Mouse (Mus musculus): ENCODE data around the gene Hectd3.

Gene Hectd3

GRCm38 (mm10) chr4:117040791-117041190 is 45.7 kb downstream of the Hectd3 start:
- no peaks in the 10 kb centered on the region for H3K27me3 ChIP-seq (ENCODE audit: control insufficient read depth, insufficient read depth, low read length, poor library complexity, severe bottlenecking)
- no peak for DNase-seq (ENCODE audit: low read depth, low spot score)
- no peaks in the 10 kb centered on the region for H3K36me3 ChIP-seq (ENCODE audit: control insufficient read depth, insufficient read depth, low read length, poor library complexity, severe bottlenecking)

DNA sequence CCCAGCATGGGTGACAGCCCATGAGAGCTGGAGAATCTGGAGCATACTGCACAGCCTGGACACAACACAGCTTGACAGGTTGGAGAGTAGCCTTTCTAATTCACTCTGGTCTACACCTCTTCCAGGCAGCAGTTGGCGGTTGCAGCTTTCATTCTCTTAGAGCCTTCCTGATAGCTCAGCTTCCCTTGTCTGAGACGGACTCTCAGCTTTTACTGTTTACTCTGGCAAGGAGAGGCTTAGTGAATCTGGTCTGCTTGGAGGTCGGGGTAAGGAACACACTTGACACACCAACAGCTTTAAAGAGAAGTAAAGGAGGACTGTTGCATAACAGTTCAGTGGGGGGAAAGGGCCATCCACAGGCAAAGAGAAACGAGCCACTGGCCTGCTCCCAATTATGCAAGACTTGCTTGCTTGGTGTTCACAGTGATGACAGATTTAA is 46.2 kb downstream of the Hectd3 start:
- DNase-seq (ENCODE audit: low read depth, low spot score) = no peak
- no peaks in the 10 kb centered on the region for H3K27me3 ChIP-seq (ENCODE audit: control insufficient read depth, insufficient read depth, low read length, poor library complexity, severe bottlenecking)
- H3K36me3 ChIP-seq (ENCODE audit: control insufficient read depth, insufficient read depth, low read length, poor library complexity, severe bottlenecking) = no peaks in the 10 kb centered on the region

DNA sequence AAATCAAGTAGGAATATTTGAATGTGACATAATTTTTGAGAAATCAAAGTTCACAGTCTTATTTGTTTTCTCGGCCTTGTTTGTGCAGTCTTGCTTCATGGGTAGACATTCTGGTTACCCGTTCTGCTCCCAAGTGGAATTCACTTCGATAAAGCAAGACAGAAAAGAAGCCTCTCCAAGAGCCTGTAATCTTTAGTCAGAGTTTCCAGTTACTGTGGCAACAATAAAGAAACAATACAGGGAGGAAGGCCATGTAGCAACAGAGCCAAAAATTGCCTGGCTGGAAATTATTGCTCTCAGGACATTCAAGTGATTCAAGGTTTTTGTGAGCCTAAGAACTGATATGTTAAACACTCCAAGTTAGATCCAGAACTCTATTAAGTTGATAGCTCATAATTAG is 53.7 kb downstream of the Hectd3 start:
- no peaks in the 10 kb centered on the region for H3K27me3 ChIP-seq (ENCODE audit: control insufficient read depth, insufficient read depth, low read length, poor library complexity, severe bottlenecking)
- DNase-seq (ENCODE audit: low read depth, low spot score) = no peak
- H3K36me3 ChIP-seq (ENCODE audit: control insufficient read depth, insufficient read depth, low read length, poor library complexity, severe bottlenecking) = peaks cover 1% of the 10 kb centered on the region; the same call in 1 of the 2 replicates

DNA sequence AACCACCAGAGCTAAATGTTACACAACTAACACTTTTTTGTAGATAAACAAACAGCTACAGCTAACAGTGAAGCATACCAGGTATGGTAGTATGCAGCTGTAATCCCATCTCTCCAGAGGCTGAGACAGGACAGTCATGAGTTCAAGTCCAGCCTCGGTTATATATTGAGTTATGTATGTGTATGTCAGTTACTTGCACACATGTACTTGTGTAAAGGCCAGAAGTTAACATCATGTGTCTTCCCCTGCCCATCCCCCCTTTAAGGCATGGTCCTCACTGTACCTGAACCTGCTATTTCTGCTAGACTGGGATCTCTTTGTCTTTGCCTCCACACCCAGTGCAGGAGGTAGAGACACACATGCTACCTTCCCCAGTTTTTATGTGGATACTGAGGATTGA is 54.4 kb downstream of the Hectd3 start:
- no peak for DNase-seq (ENCODE audit: low read depth, low spot score)
- peaks cover 1% of the 10 kb centered on the region; the same call in 1 of the 2 replicates for H3K36me3 ChIP-seq (ENCODE audit: control insufficient read depth, insufficient read depth, low read length, poor library complexity, severe bottlenecking)
- no peaks in the 10 kb centered on the region for H3K27me3 ChIP-seq (ENCODE audit: control insufficient read depth, insufficient read depth, low read length, poor library complexity, severe bottlenecking)

GRCm38 (mm10) chr4:117052626-117053025 is 57.5 kb downstream of the Hectd3 start:
- H3K27me3 ChIP-seq (ENCODE audit: control insufficient read depth, insufficient read depth, low read length, poor library complexity, severe bottlenecking) = no peaks in the 10 kb centered on the region
- DNase-seq (ENCODE audit: low read depth, low spot score) = no peak

GRCm38 (mm10) chr4:117053956-117054355 is 58.8 kb downstream of the Hectd3 start:
- no peak for DNase-seq (ENCODE audit: low read depth, low spot score)
- Histone ChIP-seq H3K36me3 (ENCODE audit: control insufficient read depth, insufficient read depth, low read length, poor library complexity, severe bottlenecking) (peaks cover 1% of the 10 kb centered on the region; the same call in 1 of the 2 replicates), H3K27me3 (ENCODE audit: control insufficient read depth, insufficient read depth, low read length, poor library complexity, severe bottlenecking) (no peaks in the 10 kb centered on the region)

More at GRCm38 (mm10) chr4:117052626-117053025, 57.5 kb downstream of the Hectd3 start:
- peaks cover 1% of the 10 kb centered on the region; the same call in 1 of the 2 replicates for H3K36me3 ChIP-seq (ENCODE audit: control insufficient read depth, insufficient read depth, low read length, poor library complexity, severe bottlenecking)

Data from splenic B cell, adult 2 months (primary cell).